Mouse (Mus musculus) heart, embryonic 13.5 days (tissue): ENCODE results near the gene Tmem53. TPM values are rescaled to one million over a fixed set of nuclear protein-coding genes. Genes with fewer than 3 reads are reported as not detected.

Source experiments
- ATAC-seq: fragments of 200-750 bp; cut with Nextera tagmentation; 2 replicates; pipeline ENCODE4 v1.8.0; 2017; ENCODE audit warnings: moderate TSS enrichment; ENCODE audit not compliant: insufficient number of reproducible peaks, low FRiP score, low TSS enrichment; ENCODE audit errors: extremely low read depth
- H3K27ac ChIP-seq: fragments of 300-500 bp; sonication (generic); replicated peaks from 2 replicates; pipeline ENCODE4 v1.5.1; 2015; ENCODE audit warnings: moderate library complexity, mild to moderate bottlenecking, inconsistent platforms
- H3K27me3 ChIP-seq: fragments of 300-500 bp; sonication (generic); replicated peaks from 2 replicates; pipeline ENCODE4 v1.6.1; 2015; ENCODE audit warnings: mild to moderate bottlenecking, inconsistent platforms
- H3K36me3 ChIP-seq: fragments of 300-500 bp; sonication (generic); 2 replicates; pipeline ENCODE4 v1.6.1; 2015; ENCODE audit warnings: mild to moderate bottlenecking, inconsistent platforms
- H3K4me1 ChIP-seq: fragments of 300-500 bp; sonication (generic); 2 replicates; pipeline ENCODE4 v1.6.1; 2015; ENCODE audit warnings: inconsistent platforms
- H3K4me2 ChIP-seq: fragments of 300-500 bp; sonication (generic); 2 replicates; pipeline ENCODE4 v1.6.1; 2015; ENCODE audit warnings: inconsistent platforms, mild to moderate bottlenecking, moderate library complexity
- H3K4me3 ChIP-seq: fragments of 300-500 bp; sonication (generic); 2 replicates; pipeline ENCODE4 v1.5.1; 2015; ENCODE audit warnings: moderate library complexity, mild to moderate bottlenecking, inconsistent platforms
- H3K9ac ChIP-seq: fragments of 300-500 bp; sonication (generic); 2 replicates; pipeline ENCODE4 v1.6.1; 2015; ENCODE audit warnings: inconsistent platforms, mild to moderate bottlenecking, moderate library complexity
- H3K9me3 ChIP-seq: fragments of 300-500 bp; sonication (generic); 2 replicates; pipeline ENCODE4 v1.6.1; 2016; ENCODE audit warnings: inconsistent platforms
- WGBS: fragments of 180-500 bp; shearing (Covaris S2); methylation state at CpG from one replicate; pipeline ENCODE4 v1.1.7; 2015; ENCODE audit warnings: mixed read lengths; 5-methylcytosine and 5-hydroxymethylcytosine counted together
- polyA plus RNA-seq: library from polyadenylated mRNA; unstranded; fragments of >200 nt; fragmentation: Nextera tagmentation; extraction: Ambion mirVana; gene quantifications from 2 replicates; pipeline ENCODE4 v1.2.1, GENCODE M21; 2015

Gene Tmem53
- polyA plus RNA-seq, 1 experiment from 2014 or later: 25.0 TPM

- Histone ChIP-seq H3K9ac (no peak overlapping the region), H3K4me3 (no peak overlapping the region), H3K27ac (no peak overlapping the region), H3K9me3 (peaks cover 12% of the 10 kb centered on the region), H3K4me1 (no peaks in the 10 kb centered on the region), H3K36me3 (peaks cover 73% of the 10 kb centered on the region), H3K27me3 (no peaks in the 10 kb centered on the region), H3K4me2 (no peak overlapping the region)
- WGBS: 33% methylated on average over 12 of the region's 12 CpGs
- ATAC-seq: no peak
Observed at GRCm38 (mm10) chr4:117272459-117272858, 20.7 kb downstream of the Tmem53 start.

DNA sequence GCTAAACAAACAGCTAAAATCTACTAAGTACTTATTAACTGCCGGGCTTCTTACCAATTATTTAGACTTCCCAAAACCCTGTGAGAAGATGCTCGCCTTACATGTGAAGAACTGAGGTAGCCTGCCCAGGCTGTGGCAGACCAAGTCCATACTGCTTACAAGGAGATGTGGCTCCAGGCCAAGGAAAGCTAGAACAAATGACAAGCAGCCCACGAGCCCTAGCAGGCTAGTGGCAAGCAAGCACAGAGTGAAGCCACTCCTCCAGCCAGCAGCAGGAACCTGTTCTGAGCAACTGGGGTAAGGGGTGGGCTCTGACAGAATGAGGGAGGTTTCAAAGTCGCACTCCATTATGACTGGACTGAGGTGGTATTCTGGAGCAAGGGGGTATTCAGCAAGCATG lies 23.0 kb downstream of the Tmem53 start:
- Histone ChIP-seq H3K36me3 (peaks cover 88% of the 10 kb centered on the region), H3K27ac (no peak overlapping the region), H3K4me3 (no peak overlapping the region), H3K9ac (no peak overlapping the region), H3K4me2 (no peak overlapping the region), H3K27me3 (no peaks in the 10 kb centered on the region), H3K4me1 (peaks cover 13% of the 10 kb centered on the region), H3K9me3 (peaks cover 12% of the 10 kb centered on the region)
- ATAC-seq: no peak
- WGBS: 86% methylated on average over 4 of the region's 4 CpGs

GRCm38 (mm10) chr4:117276281-117276711 lies 24.5 kb downstream of the Tmem53 start:
- Histone ChIP-seq H3K9ac (no peak overlapping the region), H3K9me3 (peaks cover 12% of the 10 kb centered on the region), H3K27ac (no peak overlapping the region), H3K4me3 (no peak overlapping the region), H3K4me1 (peaks cover 15% of the 10 kb centered on the region), H3K27me3 (no peaks in the 10 kb centered on the region), H3K36me3 (peaks cover 100% of the 10 kb centered on the region), H3K4me2 (no peak overlapping the region)
- no peak for ATAC-seq
- WGBS: 81% methylated on average over 17 of the region's 17 CpGs

DNA sequence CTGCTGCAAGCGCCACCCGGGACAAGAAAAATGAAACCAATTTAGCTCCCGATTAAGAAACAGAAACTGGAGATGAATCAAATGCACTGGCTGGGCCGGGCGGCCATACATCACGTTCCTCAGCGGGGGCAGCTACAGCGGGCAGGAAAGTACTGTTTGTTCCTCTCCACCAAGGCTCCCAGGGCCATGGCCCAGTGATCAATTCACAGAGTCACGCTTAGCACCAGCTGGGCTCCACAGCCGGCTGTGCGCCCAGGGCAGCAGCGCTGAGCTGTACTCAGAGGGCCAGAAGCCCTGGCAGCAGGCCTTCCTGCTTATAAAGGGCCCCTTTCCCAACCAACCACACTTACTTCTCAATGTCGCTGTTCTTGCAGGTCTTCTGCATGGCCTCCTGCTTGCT lies 25.3 kb downstream of the Tmem53 start:
- H3K4me2 ChIP-seq: no peak overlapping the region
- H3K4me1 ChIP-seq: peaks cover 15% of the 10 kb centered on the region
- H3K9me3 ChIP-seq: peaks cover 12% of the 10 kb centered on the region
- H3K27ac ChIP-seq: no peak overlapping the region
- 96% methylated on average over 13 of the region's 13 CpGs for WGBS
- no peak overlapping the region for H3K9ac ChIP-seq
- peaks cover 99% of the 10 kb centered on the region for H3K36me3 ChIP-seq
- no peak overlapping the region for H3K4me3 ChIP-seq
- no peaks in the 10 kb centered on the region for H3K27me3 ChIP-seq
- ATAC-seq: no peak

DNA sequence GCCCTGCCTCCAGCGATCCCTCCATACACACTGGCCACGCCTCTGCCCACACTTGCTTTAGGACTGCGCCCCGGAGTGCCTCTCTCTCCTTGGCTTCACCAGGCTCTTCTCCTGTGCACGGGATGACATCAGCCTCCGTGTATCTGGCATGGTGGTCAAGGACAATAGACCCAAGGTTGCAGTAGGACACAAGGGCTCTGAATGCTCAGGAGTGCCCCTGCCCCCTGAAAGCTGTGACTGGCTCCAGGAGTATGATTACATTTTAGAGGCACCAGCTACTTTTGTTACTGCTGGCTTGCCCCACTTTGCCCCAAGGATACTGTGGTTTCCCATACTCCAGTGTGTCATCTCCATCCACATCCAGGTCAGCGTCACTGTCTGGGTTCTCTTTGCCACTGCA lies 25.9 kb downstream of the Tmem53 start:
- H3K27ac ChIP-seq: no peak overlapping the region
- no peaks in the 10 kb centered on the region for H3K27me3 ChIP-seq
- ATAC-seq: no peak
- H3K4me1 ChIP-seq: peaks cover 15% of the 10 kb centered on the region
- WGBS: 91% methylated on average over 7 of the region's 7 CpGs
- H3K36me3 ChIP-seq: peaks cover 99% of the 10 kb centered on the region
- H3K9me3 ChIP-seq: peaks cover 12% of the 10 kb centered on the region
- no peak overlapping the region for H3K4me3 ChIP-seq
- no peak overlapping the region for H3K9ac ChIP-seq
- no peak overlapping the region for H3K4me2 ChIP-seq

GRCm38 (mm10) chr4:117278381-117279252 lies 26.9 kb downstream of the Tmem53 start:
- peaks cover 99% of the 10 kb centered on the region for H3K36me3 ChIP-seq
- H3K4me3 ChIP-seq: no peak overlapping the region
- WGBS: 78% methylated on average over 10 of the region's 10 CpGs
- peaks cover 24% of the 10 kb centered on the region for H3K4me1 ChIP-seq
- H3K9me3 ChIP-seq: peaks cover 12% of the 10 kb centered on the region
- H3K4me2 ChIP-seq: no peak overlapping the region
- H3K9ac ChIP-seq: no peak overlapping the region
- no peak for ATAC-seq
- H3K27me3 ChIP-seq: no peaks in the 10 kb centered on the region
- H3K27ac ChIP-seq: no peak overlapping the region

GRCm38 (mm10) chr4:117279253-117279642 lies 27.5 kb downstream of the Tmem53 start:
- Histone ChIP-seq H3K36me3 (peaks cover 99% of the 10 kb centered on the region), H3K4me3 (no peak overlapping the region)

DNA sequence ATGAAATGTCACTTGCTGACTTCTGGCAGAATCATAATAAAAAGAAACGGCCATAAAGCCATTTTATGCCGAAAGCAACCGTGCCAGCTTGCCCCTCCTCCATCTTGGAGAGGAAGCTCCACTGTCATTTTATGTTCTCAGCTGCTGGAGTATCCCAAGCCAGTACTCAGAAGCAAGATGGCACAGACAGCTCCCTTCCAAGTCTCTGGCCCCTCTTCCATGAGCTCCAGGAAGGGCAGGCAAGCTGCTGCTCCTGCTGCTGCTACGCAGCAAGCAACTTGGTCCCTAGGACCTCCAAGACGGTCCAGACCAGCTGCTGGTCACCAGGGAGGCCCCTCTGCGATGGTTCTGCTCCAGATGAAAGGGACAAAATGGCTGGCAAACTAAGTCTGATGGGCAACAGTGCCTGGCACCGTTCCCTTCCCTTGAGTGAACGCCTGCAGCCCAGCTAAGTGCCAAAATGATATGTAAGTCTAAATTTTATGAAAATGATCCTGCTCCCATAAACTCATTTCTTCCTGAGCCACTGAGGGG lies 28.7 kb downstream of the Tmem53 start:
- Histone ChIP-seq H3K4me3 (no peak overlapping the region), H3K36me3 (peaks cover 99% of the 10 kb centered on the region), H3K9me3 (no peaks in the 10 kb centered on the region), H3K27me3 (no peaks in the 10 kb centered on the region), H3K4me2 (no peak overlapping the region), H3K27ac (no peak overlapping the region), H3K4me1 (peaks cover 42% of the 10 kb centered on the region), H3K9ac (no peak overlapping the region)
- 92% methylated on average over 8 of the region's 8 CpGs for WGBS
- ATAC-seq: no peak

More at GRCm38 (mm10) chr4:117279253-117279642, 27.5 kb downstream of the Tmem53 start:
- Histone ChIP-seq H3K9ac (no peak overlapping the region), H3K27ac (no peak overlapping the region), H3K9me3 (peaks cover 7% of the 10 kb centered on the region), H3K4me2 (no peak overlapping the region), H3K27me3 (no peaks in the 10 kb centered on the region), H3K4me1 (peaks cover 30% of the 10 kb centered on the region)
- 55% methylated on average over 2 of the region's 2 CpGs for WGBS
- ATAC-seq: no peak

GRCm38 (mm10) chr4:117281090-117281845 lies 29.5 kb downstream of the Tmem53 start:
- H3K4me3 ChIP-seq: no peak overlapping the region
- H3K4me2 ChIP-seq: no peak overlapping the region
- no peak overlapping the region for H3K27ac ChIP-seq
- no peak overlapping the region for H3K9ac ChIP-seq
- H3K4me1 ChIP-seq: peaks cover 42% of the 10 kb centered on the region
- no peaks in the 10 kb centered on the region for H3K9me3 ChIP-seq
- ATAC-seq: no peak
- peaks cover 99% of the 10 kb centered on the region for H3K36me3 ChIP-seq
- H3K27me3 ChIP-seq: no peaks in the 10 kb centered on the region
- 71% methylated on average over 19 of the region's 19 CpGs for WGBS

GRCm38 (mm10) chr4:117283271-117284191 lies 31.8 kb downstream of the Tmem53 start:
- Histone ChIP-seq H3K36me3 (peaks cover 93% of the 10 kb centered on the region), H3K4me3 (no peak overlapping the region), H3K9ac (peak overlapping the region; percentile 56), H3K9me3 (no peaks in the 10 kb centered on the region), H3K4me2 (peak overlapping the region; percentile 27), H3K27me3 (no peaks in the 10 kb centered on the region), H3K27ac (peak overlapping the region; percentile 61), H3K4me1 (peaks cover 50% of the 10 kb centered on the region)
- WGBS: 23% methylated on average over 22 of the region's 22 CpGs
- no peak for ATAC-seq
